Mouse (Mus musculus) brain, embryonic 14.5 days (tissue): ENCODE measurements around the gene 2300009A05Rik. TPM values are rescaled to one million over a fixed set of nuclear protein-coding genes. Genes with fewer than 3 reads are reported as not detected.

Experiments used
- DNase-seq: peaks from one replicate; pipeline ENCODE4 v3.0.0-alpha.2; 2011; ENCODE audit warnings: low read depth
- CTCF ChIP-seq: fragments of 200-500 bp; IDR thresholded peaks from 2 replicates; pipeline ENCODE4 v1.5.1; 2012; ENCODE audit warnings: inconsistent platforms, mild to moderate bottlenecking, moderate library complexity, borderline replicate concordance; ENCODE audit not compliant: insufficient read depth, insufficient read length; ENCODE audit errors: extremely low read depth
- POLR2A ChIP-seq: fragments of 200-500 bp; IDR thresholded peaks from 2 replicates; pipeline ENCODE4 v1.6.1; 2012; ENCODE audit warnings: mild to moderate bottlenecking, inconsistent platforms, borderline replicate concordance; ENCODE audit not compliant: poor library complexity, insufficient read depth, insufficient read length, severe bottlenecking; ENCODE audit errors: extremely low read depth
- polyA plus RNA-seq: library from polyadenylated mRNA; depleted of rRNA; stranded (reverse); fragments of >200 nt; gene quantifications from 2 replicates; pipeline ENCODE4 v1.2.3, GENCODE M21; 2012; rRNA removed

2300009A05Rik gene
- polyA plus RNA-seq, 1 experiment = 40.2 TPM

- TF ChIP-seq POLR2A = no peak
- TF ChIP-seq CTCF = no peak
- no peak for DNase-seq
These were observed 53.0 kb downstream of the 2300009A05Rik start for GRCm38 (mm10) chr9:63346029-63346428.

Other genes starting within 250 kb of the 2300009A05Rik start
- gene Map2k5, start 21.3 kb downstream of the 2300009A05Rik start, polyA plus RNA-seq = 41.2 and 50.5 TPM in 2 replicates
- 0.04 and 0.11 TPM in 2 replicates for gene Iqch, start 203.2 kb upstream of the 2300009A05Rik start, polyA plus RNA-seq
- gene Aagab, start 203.4 kb upstream of the 2300009A05Rik start, polyA plus RNA-seq = 24.9 and 27.9 TPM in 2 replicates